Mouse (Mus musculus) midbrain, embryonic 10.5 days (tissue): ENCODE data around the gene Mrtfa. TPM values are rescaled to one million over a fixed set of nuclear protein-coding genes. Genes with fewer than 3 reads are reported as not detected.

Source experiments
- polyA plus RNA-seq: library from polyadenylated mRNA; unstranded; fragments of >200 nt; fragmentation: Nextera tagmentation; extraction: Ambion mirVana; gene quantifications from 2 replicates; pipeline ENCODE4 v1.2.1, GENCODE M21; 2016

Mrtfa gene
- polyA plus RNA-seq, 1 experiment from 2014 or later = 20.5 TPM

Other genes with a start within 250 kb of the Mrtfa start
- gene Adsl, start 242.3 kb downstream of the Mrtfa start, polyA plus RNA-seq = 202 and 228 TPM in 2 replicates
- gene Sgsm3, start 213.0 kb downstream of the Mrtfa start, polyA plus RNA-seq = 38.0 and 38.8 TPM in 2 replicates
- gene Mchr1, start 44.7 kb upstream of the Mrtfa start, polyA plus RNA-seq = 0.43 and 1.0 TPM in 2 replicates
- 91.3 and 107 TPM in 2 replicates for gene Slc25a17, start 170.1 kb upstream of the Mrtfa start, polyA plus RNA-seq
- 205 and 220 TPM in 2 replicates for gene St13, start 209.3 kb upstream of the Mrtfa start, polyA plus RNA-seq
- 12.4 and 12.9 TPM in 2 replicates for gene Xpnpep3, start 209.4 kb upstream of the Mrtfa start, polyA plus RNA-seq
- 3.7 and 4.4 TPM in 2 replicates for gene Dnajb7, start 217.5 kb upstream of the Mrtfa start, polyA plus RNA-seq